Mouse (Mus musculus): ENCODE measurements around the gene Nfrkb. TPM values are rescaled to one million over a fixed set of nuclear protein-coding genes. Genes with fewer than 3 reads are reported as not detected.

Nfrkb gene
- polyA plus RNA-seq, 1 experiment: 7.8 TPM

GRCm38 (mm10) chr9:31348915-31349314, 37.1 kb upstream of the Nfrkb start:
- H3K4me2 ChIP-seq (ENCODE audit: low read depth): no peak overlapping the region
- peaks cover 5% of the 10 kb centered on the region for H3K36me3 ChIP-seq (ENCODE audit: control insufficient read depth, insufficient read depth)
- H3ac ChIP-seq (ENCODE audit: control insufficient read depth, insufficient read length): no peak overlapping the region
- H3K27me3 ChIP-seq (ENCODE audit: control insufficient read depth, insufficient read depth, insufficient read length): no peaks in the 10 kb centered on the region
- TF ChIP-seq MYOG (IDR thresholded peaks at IDR 0.05; ENCODE audit: control insufficient read depth in 1 of 3, insufficient read depth in 1 of 3, insufficient read length in 2 of 3, low read depth in 2 of 3) (no peak), MYOD1 (IDR thresholded peaks at IDR 0.05; ENCODE audit: control insufficient read depth in 1 of 3, insufficient read length in 2 of 3, low read depth in 2 of 3) (no peak), POLR2AphosphoS2 (IDR thresholded peaks at IDR 0.05; ENCODE audit: insufficient read length, low read depth) (no peak), MAX (IDR thresholded peaks at IDR 0.05; ENCODE audit: low read depth) (no peak), CEBPB (IDR thresholded peaks at IDR 0.05; ENCODE audit: insufficient read depth, poor library complexity, severe bottlenecking) (no peak), REST (IDR thresholded peaks at IDR 0.05; ENCODE audit: insufficient read depth, insufficient read length) (no peak), SRF (IDR thresholded peaks at IDR 0.05; ENCODE audit: control insufficient read depth, insufficient read length, low read depth) (no peak), TCF12 (IDR thresholded peaks at IDR 0.05; ENCODE audit: insufficient read depth, poor library complexity, severe bottlenecking) (no peak), E2F4 (IDR thresholded peaks at IDR 0.05; ENCODE audit: insufficient read depth) (no peak), POLR2A (IDR thresholded peaks at IDR 0.05; ENCODE audit: insufficient read length, low read depth) (no peak), USF1 (IDR thresholded peaks at IDR 0.05; ENCODE audit: low read depth) (no peak), TCF3 (IDR thresholded peaks at IDR 0.05; ENCODE audit: insufficient read length, low read depth) (no peak)
- no peak overlapping the region for H3K4me3 ChIP-seq
- no peaks in the 10 kb centered on the region for H3K79me2 ChIP-seq (ENCODE audit: control insufficient read depth, insufficient read depth)

- no peak overlapping the region for H3K4me3 ChIP-seq
- H3K4me2 ChIP-seq (ENCODE audit: low read depth): no peak overlapping the region
- H3K79me2 ChIP-seq (ENCODE audit: control insufficient read depth, insufficient read depth): no peaks in the 10 kb centered on the region
- no peaks in the 10 kb centered on the region for H3K27me3 ChIP-seq (ENCODE audit: control insufficient read depth, insufficient read depth, insufficient read length)
- TF ChIP-seq POLR2AphosphoS2 (IDR thresholded peaks at IDR 0.05; ENCODE audit: insufficient read length, low read depth) (no peak), REST (IDR thresholded peaks at IDR 0.05; ENCODE audit: insufficient read depth, insufficient read length) (no peak), SRF (IDR thresholded peaks at IDR 0.05; ENCODE audit: control insufficient read depth, insufficient read length, low read depth) (no peak), MYOG (IDR thresholded peaks at IDR 0.05; ENCODE audit: control insufficient read depth in 1 of 3, insufficient read depth in 1 of 3, insufficient read length in 2 of 3, low read depth in 2 of 3) (no peak), POLR2A (IDR thresholded peaks at IDR 0.05; ENCODE audit: insufficient read length, low read depth) (no peak), MAX (IDR thresholded peaks at IDR 0.05; ENCODE audit: low read depth) (no peak), TCF12 (IDR thresholded peaks at IDR 0.05; ENCODE audit: insufficient read depth, poor library complexity, severe bottlenecking) (no peak), MYOD1 (IDR thresholded peaks at IDR 0.05; ENCODE audit: control insufficient read depth in 1 of 3, insufficient read length in 2 of 3, low read depth in 2 of 3) (no peak), CEBPB (IDR thresholded peaks at IDR 0.05; ENCODE audit: insufficient read depth, poor library complexity, severe bottlenecking) (no peak)
- H3ac ChIP-seq (ENCODE audit: control insufficient read depth, insufficient read length): no peak overlapping the region
- peaks cover 5% of the 10 kb centered on the region for H3K36me3 ChIP-seq (ENCODE audit: control insufficient read depth, insufficient read depth)
Measured at GRCm38 (mm10) chr9:31352716-31353115, 33.3 kb upstream of the Nfrkb start.

GRCm38 (mm10) chr9:31353518-31353917, 32.5 kb upstream of the Nfrkb start:
- no peak overlapping the region for H3K4me2 ChIP-seq (ENCODE audit: low read depth)
- peaks cover 5% of the 10 kb centered on the region for H3K36me3 ChIP-seq (ENCODE audit: control insufficient read depth, insufficient read depth)
- no peak overlapping the region for H3K4me3 ChIP-seq
- no peaks in the 10 kb centered on the region for H3K79me2 ChIP-seq (ENCODE audit: control insufficient read depth, insufficient read depth)
- H3ac ChIP-seq (ENCODE audit: control insufficient read depth, insufficient read length): no peak overlapping the region
- H3K27me3 ChIP-seq (ENCODE audit: control insufficient read depth, insufficient read depth, insufficient read length): no peaks in the 10 kb centered on the region
- TF ChIP-seq POLR2AphosphoS2 (IDR thresholded peaks at IDR 0.05; ENCODE audit: insufficient read length, low read depth) (no peak), MAX (IDR thresholded peaks at IDR 0.05; ENCODE audit: low read depth) (no peak)

- peaks cover 5% of the 10 kb centered on the region for H3K36me3 ChIP-seq (ENCODE audit: control insufficient read depth, insufficient read depth)
- H3K4me2 ChIP-seq (ENCODE audit: low read depth): no peak overlapping the region
- no peaks in the 10 kb centered on the region for H3K79me2 ChIP-seq (ENCODE audit: control insufficient read depth, insufficient read depth)
- H3ac ChIP-seq (ENCODE audit: control insufficient read depth, insufficient read length): no peak overlapping the region
- H3K4me3 ChIP-seq: no peak overlapping the region
- TF ChIP-seq TCF12 (IDR thresholded peaks at IDR 0.05; ENCODE audit: insufficient read depth, poor library complexity, severe bottlenecking) (no peak), REST (IDR thresholded peaks at IDR 0.05; ENCODE audit: insufficient read depth, insufficient read length) (no peak), MYOD1 (IDR thresholded peaks at IDR 0.05; ENCODE audit: control insufficient read depth in 1 of 3, insufficient read length in 2 of 3, low read depth in 2 of 3) (no peak), POLR2AphosphoS2 (IDR thresholded peaks at IDR 0.05; ENCODE audit: insufficient read length, low read depth) (no peak), MYOG (IDR thresholded peaks at IDR 0.05; ENCODE audit: control insufficient read depth in 1 of 3, insufficient read depth in 1 of 3, insufficient read length in 2 of 3, low read depth in 2 of 3) (no peak), POLR2A (IDR thresholded peaks at IDR 0.05; ENCODE audit: insufficient read length, low read depth) (no peak), E2F4 (IDR thresholded peaks at IDR 0.05; ENCODE audit: insufficient read depth) (no peak), TCF3 (IDR thresholded peaks at IDR 0.05; ENCODE audit: insufficient read length, low read depth) (no peak), USF1 (IDR thresholded peaks at IDR 0.05; ENCODE audit: low read depth) (no peak), CEBPB (IDR thresholded peaks at IDR 0.05; ENCODE audit: insufficient read depth, poor library complexity, severe bottlenecking) (no peak), MAX (IDR thresholded peaks at IDR 0.05; ENCODE audit: low read depth) (no peak), SRF (IDR thresholded peaks at IDR 0.05; ENCODE audit: control insufficient read depth, insufficient read length, low read depth) (no peak)
- no peaks in the 10 kb centered on the region for H3K27me3 ChIP-seq (ENCODE audit: control insufficient read depth, insufficient read depth, insufficient read length)
Measured at GRCm38 (mm10) chr9:31354051-31354450, 31.9 kb upstream of the Nfrkb start.

All from myocyte (in vitro differentiated cells).